Mouse (Mus musculus) forebrain, embryonic 15.5 days (tissue): Measurements from ENCODE around the gene Hist1h2bg. TPM values are rescaled to one million over a fixed set of nuclear protein-coding genes. Genes with fewer than 3 reads are reported as not detected.

Experiments
- microRNA-seq: library from miRNA; unstranded; fragments of <30 nt; microRNA quantifications from one replicate; pipeline ENCODE4, GENCODE M21; 2016
- polyA plus RNA-seq: library from polyadenylated mRNA; unstranded; fragments of >200 nt; fragmentation: Nextera tagmentation; extraction: Ambion mirVana; gene quantifications from 2 replicates; pipeline ENCODE4 v1.2.1, GENCODE M21; 2015

Gene Hist1h2bg
- polyA plus RNA-seq, 1 experiment from 2014 or later = 5.6 TPM

Small RNA genes within 50 kb of the gene (microRNA-seq; reads per million reads assigned to microRNA genes)
- gene Gm44297 (not detected), gene Gm44359 (not detected), gene Gm44394 (not detected)

Other genes with a start within 250 kb of the Hist1h2bg start
- 58.3 and 60.9 TPM in 2 replicates for gene Zfp322a, start 202.2 kb upstream of the Hist1h2bg start, polyA plus RNA-seq
- gene Abt1, start 147.5 kb upstream of the Hist1h2bg start, polyA plus RNA-seq = 13.0 and 13.2 TPM in 2 replicates
- gene Btn1a1, start 105.5 kb upstream of the Hist1h2bg start, polyA plus RNA-seq = 0.05 and 0.08 TPM in 2 replicates
- 0.11 TPM in 1 of 2 replicates, not detected in the other for gene Btn2a2, start 82.5 kb upstream of the Hist1h2bg start, polyA plus RNA-seq
- 4.9 and 6.0 TPM in 2 replicates for gene Hist1h4h, start 40.3 kb upstream of the Hist1h2bg start, polyA plus RNA-seq
- gene Hist1h2af, start 37.5 kb upstream of the Hist1h2bg start, polyA plus RNA-seq = 2.8 and 6.7 TPM in 2 replicates
- 2.7 and 3.4 TPM in 2 replicates for gene Hist1h3g, start 36.0 kb upstream of the Hist1h2bg start, polyA plus RNA-seq
- 0.37 and 0.59 TPM in 2 replicates for gene Hist1h2bh, start 28.0 kb upstream of the Hist1h2bg start, polyA plus RNA-seq
- 0.46 and 0.94 TPM in 2 replicates for gene Hist1h3f, start 27.3 kb upstream of the Hist1h2bg start, polyA plus RNA-seq
- gene Hist1h4f, start 19.7 kb upstream of the Hist1h2bg start, polyA plus RNA-seq = 0.70 and 0.73 TPM in 2 replicates
- 0.23 and 0.25 TPM in 2 replicates for gene Hist1h1d, start 18.1 kb upstream of the Hist1h2bg start, polyA plus RNA-seq
- 2.6 and 2.7 TPM in 2 replicates for gene Hist1h3e, start 9.0 kb upstream of the Hist1h2bg start, polyA plus RNA-seq
- gene Hist1h2ae, start 176 bp upstream of the Hist1h2bg start, polyA plus RNA-seq = 48.1 and 55.0 TPM in 2 replicates
- 1.6 and 2.9 TPM in 2 replicates for gene Hist1h2bf, start 2.8 kb downstream of the Hist1h2bg start, polyA plus RNA-seq
- gene Hist1h2ad, start 3.0 kb downstream of the Hist1h2bg start, polyA plus RNA-seq = 1.5 and 2.0 TPM in 2 replicates
- gene Hist1h3d, start 4.4 kb downstream of the Hist1h2bg start, polyA plus RNA-seq = 4.5 and 5.1 TPM in 2 replicates
- gene Hist1h4d, start 10.2 kb downstream of the Hist1h2bg start, polyA plus RNA-seq = 76.0 and 88.6 TPM in 2 replicates
- 1.9 and 2.5 TPM in 2 replicates for gene Hist1h2be, start 49.7 kb downstream of the Hist1h2bg start, polyA plus RNA-seq
- gene Hist1h1e, start 51.2 kb downstream of the Hist1h2bg start, polyA plus RNA-seq = 11.6 and 13.7 TPM in 2 replicates
- 1.0 and 1.1 TPM in 2 replicates for gene Hist1h2ac, start 112.6 kb downstream of the Hist1h2bg start, polyA plus RNA-seq
- 33.7 and 35.6 TPM in 2 replicates for gene Hist1h2bc, start 112.8 kb downstream of the Hist1h2bg start, polyA plus RNA-seq
- gene Hist1h1t, start 124.4 kb downstream of the Hist1h2bg start, polyA plus RNA-seq = 0.20 TPM in 1 of 2 replicates, not detected in the other
- 3.7 and 4.4 TPM in 2 replicates for gene Hist1h4c, start 127.1 kb downstream of the Hist1h2bg start, polyA plus RNA-seq
- gene Hfe, start 139.5 kb downstream of the Hist1h2bg start, polyA plus RNA-seq = 2.0 and 3.4 TPM in 2 replicates
- gene Hist1h1c, start 167.4 kb downstream of the Hist1h2bg start, polyA plus RNA-seq = 22.8 and 24.6 TPM in 2 replicates
- 3.9 and 4.1 TPM in 2 replicates for gene Hist1h3c, start 174.2 kb downstream of the Hist1h2bg start, polyA plus RNA-seq
- 1.8 and 2.0 TPM in 2 replicates for gene Hist1h2bb, start 175.3 kb downstream of the Hist1h2bg start, polyA plus RNA-seq
- 26.0 and 31.2 TPM in 2 replicates for gene Hist1h2ab, start 179.7 kb downstream of the Hist1h2bg start, polyA plus RNA-seq
- 7.9 and 11.7 TPM in 2 replicates for gene Hist1h3b, start 180.9 kb downstream of the Hist1h2bg start, polyA plus RNA-seq
- gene Hist1h4b, start 185.6 kb downstream of the Hist1h2bg start, polyA plus RNA-seq = 2.8 and 3.8 TPM in 2 replicates
- gene Hist1h4a, start 189.8 kb downstream of the Hist1h2bg start, polyA plus RNA-seq = 0.38 TPM in 1 of 2 replicates, not detected in the other
- gene Hist1h3a, start 191.0 kb downstream of the Hist1h2bg start, polyA plus RNA-seq = 2.7 and 3.2 TPM in 2 replicates
- gene Hist1h1a, start 192.3 kb downstream of the Hist1h2bg start, polyA plus RNA-seq = 1.5 TPM in 2 replicates
- 0.11 TPM in 1 of 2 replicates, not detected in the other for gene Trim38, start 198.5 kb downstream of the Hist1h2bg start, polyA plus RNA-seq
- gene Slc17a2, start 235.6 kb downstream of the Hist1h2bg start, polyA plus RNA-seq = not detected in 2 replicates